Mouse (Mus musculus) kidney, postnatal 0 days (tissue): ENCODE measurements around the gene Cd63. TPM values are rescaled to one million over a fixed set of nuclear protein-coding genes. Genes with fewer than 3 reads are reported as not detected.

Experiments
- ATAC-seq: fragments of 200-750 bp; cut with Nextera tagmentation; replicated peaks from 2 replicates; pipeline ENCODE4 v1.8.0; 2017; ENCODE audit warnings: low read depth, moderate number of reproducible peaks, moderate TSS enrichment, moderate library complexity; ENCODE audit not compliant: low FRiP score
- DNase-seq: peaks from one replicate; pipeline ENCODE4 v3.0.0-alpha.2; 2016; ENCODE audit warnings: low spot score
- H3K27ac ChIP-seq: fragments of 300-500 bp; sonication (generic); 2 replicates; pipeline ENCODE4 v1.5.1; 2014; ENCODE audit warnings: mild to moderate bottlenecking
- H3K27me3 ChIP-seq: fragments of 300-500 bp; sonication (generic); 2 replicates; pipeline ENCODE4 v1.6.1; 2014; ENCODE audit warnings: low read length, mixed read lengths; ENCODE audit not compliant: insufficient read depth
- H3K36me3 ChIP-seq: fragments of 300-500 bp; sonication (generic); 2 replicates; pipeline ENCODE4 v1.6.1; 2014; ENCODE audit warnings: low read length, mixed read lengths; ENCODE audit not compliant: insufficient read depth
- H3K4me1 ChIP-seq: fragments of 300-500 bp; sonication (generic); replicated peaks from 2 replicates; pipeline ENCODE4 v1.6.1; 2014; ENCODE audit warnings: antibody characterized with exemption, low read length, mixed read lengths; ENCODE audit not compliant: insufficient read depth
- H3K4me2 ChIP-seq: fragments of 300-500 bp; sonication (generic); 2 replicates; pipeline ENCODE4 v1.6.1; 2014; ENCODE audit warnings: mild to moderate bottlenecking, low read length, moderate library complexity, mixed read lengths
- H3K4me3 ChIP-seq: fragments of 300-500 bp; sonication (generic); replicated peaks from 2 replicates; pipeline ENCODE4 v1.5.1; 2014; ENCODE audit warnings: low read depth, low read length
- H3K9ac ChIP-seq: fragments of 300-500 bp; sonication (generic); 2 replicates; pipeline ENCODE4 v1.6.1; 2014; ENCODE audit warnings: low read depth, low read length
- H3K9me3 ChIP-seq: fragments of 300-500 bp; sonication (generic); replicated peaks from 2 replicates; pipeline ENCODE4 v1.6.1; 2016; ENCODE audit warnings: low read length, inconsistent platforms, mixed read lengths
- CTCF ChIP-seq: IDR thresholded peaks from 2 replicates; pipeline ENCODE4 v1.5.1; 2016; ENCODE audit warnings: antibody characterized with exemption, low read depth, mild to moderate bottlenecking, moderate library complexity
- WGBS: fragments of 180-500 bp; shearing (Covaris S2); extraction: QIAGEN DNeasy Blood & Tissue Kit; methylation state at CpG from one replicate; pipeline ENCODE4 v1.1.7; 2014; 5-methylcytosine and 5-hydroxymethylcytosine counted together
- polyA plus RNA-seq: library from polyadenylated mRNA; unstranded; fragments of >200 nt; fragmentation: Nextera tagmentation; extraction: Ambion mirVana; gene quantifications from 2 replicates; pipeline ENCODE4 v1.2.1, GENCODE M21; 2015

Gene Cd63
- polyA plus RNA-seq, 1 experiment from 2014 or later, result 1,350 TPM

DNA sequence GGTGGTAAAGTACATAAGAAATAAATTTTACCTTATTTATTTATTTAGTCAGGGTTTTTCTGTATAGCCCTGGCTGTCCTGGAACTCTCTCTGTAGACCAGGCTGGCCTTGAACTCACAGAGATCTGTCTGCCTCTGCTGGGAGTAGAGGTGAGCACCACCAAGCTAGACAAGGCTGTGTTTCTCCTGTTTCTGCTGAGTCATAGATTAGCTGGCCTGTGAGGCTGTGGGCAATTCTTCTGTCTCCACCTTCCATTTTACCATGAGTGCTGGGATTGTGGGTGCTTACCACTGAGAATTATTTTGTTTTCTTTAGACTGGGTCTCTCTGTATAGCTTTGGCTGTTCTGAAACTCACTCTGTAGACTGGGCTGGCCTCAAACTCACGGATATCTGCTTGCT, 620 bp downstream of the Cd63 start:
- peaks cover under 1% of the 10 kb centered on the region; the same call in 1 of the 2 replicates for H3K4me1 ChIP-seq

DNA sequence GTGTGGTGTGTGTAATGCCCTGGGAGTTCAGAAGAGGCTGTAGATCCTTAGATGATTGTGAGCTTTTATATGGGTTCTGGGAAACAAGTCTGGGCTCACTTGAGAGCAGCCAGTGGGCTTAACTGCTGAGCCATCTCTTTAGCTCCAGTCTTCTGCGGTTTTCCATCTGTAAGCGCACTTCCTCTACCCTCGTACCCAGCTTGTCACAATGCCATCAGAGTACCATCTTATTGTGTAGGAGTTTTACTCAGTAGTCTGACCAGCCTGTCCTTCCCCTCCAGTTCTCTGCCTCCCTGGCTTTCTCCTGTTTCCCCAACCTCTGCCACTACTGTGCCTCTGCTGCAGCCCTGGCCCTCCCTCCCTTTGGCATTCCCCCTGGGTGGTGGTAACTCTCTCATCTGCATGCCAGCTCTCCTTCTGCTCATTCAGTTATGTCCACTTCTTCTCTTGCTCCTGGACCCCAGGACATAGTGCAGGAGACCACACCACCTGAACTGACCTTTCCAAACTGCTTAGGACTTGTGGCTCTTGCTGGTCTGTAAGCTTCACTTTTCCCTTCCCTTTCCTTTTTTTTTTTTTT, 1.7 kb downstream of the Cd63 start:
- H3K4me3 ChIP-seq, result no peak overlapping the region
- DNase-seq (no peak), ATAC-seq (0 out of 2 replicates have a peak, but pooled peaks have one; percentile 26)
- no peak overlapping the region for H3K9ac ChIP-seq
- no peaks in the 10 kb centered on the region; the same call in 1 of the 2 replicates for H3K4me1 ChIP-seq
- H3K4me2 ChIP-seq, result no peak overlapping the region
- peak overlapping the region; percentile 1; the same call in 1 of the 2 replicates for H3K27ac ChIP-seq
- no peak for TF ChIP-seq CTCF
- WGBS, result 85% methylated on average over 3 of the region's 3 CpGs
- no peaks in the 10 kb centered on the region for H3K27me3 ChIP-seq
- no peaks in the 10 kb centered on the region for H3K36me3 ChIP-seq
- no peaks in the 10 kb centered on the region for H3K9me3 ChIP-seq

More for the DNA sequence above, 620 bp downstream of the Cd63 start:
- ATAC-seq, result no peak
- no peak for DNase-seq
- H3K27me3 ChIP-seq, result no peaks in the 10 kb centered on the region
- WGBS, result 85% methylated on average over 1 of the region's 1 CpGs
- no peaks in the 10 kb centered on the region for H3K36me3 ChIP-seq
- no peak overlapping the region for H3K9ac ChIP-seq
- H3K27ac ChIP-seq, result no peak overlapping the region
- H3K9me3 ChIP-seq, result no peaks in the 10 kb centered on the region
- no peak overlapping the region for H3K4me3 ChIP-seq
- no peak overlapping the region for H3K4me2 ChIP-seq
- no peak for TF ChIP-seq CTCF

DNA sequence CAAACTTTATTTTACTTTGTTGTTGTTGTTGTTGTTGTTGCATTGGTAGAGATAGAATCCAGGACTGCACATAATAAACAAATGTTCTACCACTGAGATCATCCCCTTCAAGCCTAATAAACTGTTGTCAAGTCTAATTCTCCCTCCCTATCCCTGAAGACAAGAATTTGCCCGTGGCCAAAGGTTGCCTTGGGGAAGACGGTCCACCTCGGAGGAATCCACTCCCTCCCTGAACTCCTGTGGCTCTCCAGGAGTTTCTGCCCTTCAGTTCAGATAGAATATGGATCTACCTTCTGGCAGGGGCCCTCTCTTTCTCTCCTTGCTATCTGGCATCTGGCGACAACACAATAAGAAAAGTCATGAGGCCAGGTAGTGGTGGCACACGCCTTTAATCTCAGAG, 4.0 kb downstream of the Cd63 start:
- Histone ChIP-seq H3K9ac (no peak overlapping the region), H3K36me3 (no peaks in the 10 kb centered on the region), H3K4me1 (peaks cover 6% of the 10 kb centered on the region), H3K4me2 (no peak overlapping the region), H3K9me3 (no peaks in the 10 kb centered on the region), H3K27ac (no peak overlapping the region), H3K4me3 (no peak overlapping the region), H3K27me3 (no peaks in the 10 kb centered on the region)
- no peak for TF ChIP-seq CTCF
- no peak for DNase-seq
- ATAC-seq, result no peak
- 70% methylated on average over 5 of the region's 5 CpGs for WGBS

DNA sequence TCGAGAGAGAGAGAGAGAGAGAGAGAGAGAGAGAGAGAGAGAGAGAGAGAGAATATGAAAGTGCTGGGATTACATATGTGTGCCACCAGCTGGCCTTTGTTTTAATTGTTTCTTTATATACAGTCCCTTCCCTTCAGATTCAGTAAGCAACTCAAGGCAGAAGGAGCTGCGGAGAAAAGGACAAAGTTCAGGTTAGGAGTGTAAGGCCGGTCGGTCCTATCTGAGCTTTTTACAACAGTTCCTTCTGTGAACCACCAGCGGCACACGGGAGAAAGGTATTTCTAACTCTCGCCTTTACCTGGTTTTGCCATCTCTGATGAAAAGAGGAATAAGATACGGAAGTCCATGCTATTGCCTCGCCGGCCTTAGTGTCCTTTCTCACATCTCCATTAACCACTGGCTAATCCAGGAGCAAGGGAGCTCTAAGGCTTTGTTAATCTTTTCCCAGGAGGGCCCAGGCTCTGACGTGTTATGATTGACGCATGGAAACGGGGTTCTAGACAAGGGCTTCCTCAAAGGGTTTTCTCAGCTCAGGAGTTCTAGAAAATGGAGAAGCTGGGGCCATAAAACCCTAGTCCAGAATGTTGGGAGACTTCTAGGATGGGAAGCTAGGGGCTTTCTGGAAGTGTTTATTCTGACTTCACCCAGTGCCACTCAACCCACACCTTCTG, 8.1 kb downstream of the Cd63 start:
- H3K36me3 ChIP-seq, result peaks cover 6% of the 10 kb centered on the region; the same call in 1 of the 2 replicates
- DNase-seq (peak; percentile 39), ATAC-seq (peak; percentile 8)
- H3K9ac ChIP-seq, result peak overlapping the region; percentile 97
- H3K27ac ChIP-seq, result peak overlapping the region; percentile 97
- no peak for TF ChIP-seq CTCF
- no peaks in the 10 kb centered on the region for H3K27me3 ChIP-seq
- peaks cover 12% of the 10 kb centered on the region for H3K4me1 ChIP-seq
- H3K4me2 ChIP-seq, result peak overlapping the region; percentile 67
- H3K4me3 ChIP-seq, result peak overlapping the region; percentile 91
- no peaks in the 10 kb centered on the region for H3K9me3 ChIP-seq
- 46% methylated on average over 13 of the region's 13 CpGs for WGBS

DNA sequence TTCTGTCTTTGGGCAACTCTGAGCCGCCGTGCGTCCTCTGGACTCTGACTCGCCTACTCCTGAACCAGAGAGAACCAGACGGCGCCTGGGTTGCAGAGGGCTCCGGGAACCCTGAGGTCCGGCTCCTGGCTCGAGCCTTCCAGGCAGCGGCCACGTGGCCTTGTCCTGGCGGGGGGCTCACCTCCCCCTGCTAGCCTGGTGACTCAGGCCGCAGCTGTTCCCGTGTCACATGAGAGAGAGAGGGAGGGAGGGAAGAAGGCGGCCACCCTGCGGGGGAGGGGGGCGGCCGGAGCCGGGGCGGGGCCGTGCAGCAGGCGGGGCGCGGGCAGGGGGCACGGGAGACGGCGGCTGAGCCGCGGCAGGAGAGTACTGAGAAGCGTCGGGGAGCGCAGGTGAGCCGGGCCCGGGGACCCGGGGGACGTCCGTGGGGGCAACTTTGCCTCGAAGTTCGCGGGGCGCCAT, 8.8 kb downstream of the Cd63 start:
- peak; percentile 95 for DNase-seq
- ATAC-seq, result peak; percentile 89
- no peak for TF ChIP-seq CTCF
- 1% methylated on average over 39 of the region's 41 CpGs for WGBS
- Histone ChIP-seq H3K36me3 (peaks cover 12% of the 10 kb centered on the region; the same call in 1 of the 2 replicates), H3K4me3 (peak overlapping the region; percentile 91), H3K9me3 (no peaks in the 10 kb centered on the region), H3K4me1 (peaks cover 12% of the 10 kb centered on the region), H3K27ac (peak overlapping the region; percentile 97), H3K27me3 (no peaks in the 10 kb centered on the region), H3K4me2 (peak overlapping the region; percentile 67), H3K9ac (peak overlapping the region; percentile 97)

DNA sequence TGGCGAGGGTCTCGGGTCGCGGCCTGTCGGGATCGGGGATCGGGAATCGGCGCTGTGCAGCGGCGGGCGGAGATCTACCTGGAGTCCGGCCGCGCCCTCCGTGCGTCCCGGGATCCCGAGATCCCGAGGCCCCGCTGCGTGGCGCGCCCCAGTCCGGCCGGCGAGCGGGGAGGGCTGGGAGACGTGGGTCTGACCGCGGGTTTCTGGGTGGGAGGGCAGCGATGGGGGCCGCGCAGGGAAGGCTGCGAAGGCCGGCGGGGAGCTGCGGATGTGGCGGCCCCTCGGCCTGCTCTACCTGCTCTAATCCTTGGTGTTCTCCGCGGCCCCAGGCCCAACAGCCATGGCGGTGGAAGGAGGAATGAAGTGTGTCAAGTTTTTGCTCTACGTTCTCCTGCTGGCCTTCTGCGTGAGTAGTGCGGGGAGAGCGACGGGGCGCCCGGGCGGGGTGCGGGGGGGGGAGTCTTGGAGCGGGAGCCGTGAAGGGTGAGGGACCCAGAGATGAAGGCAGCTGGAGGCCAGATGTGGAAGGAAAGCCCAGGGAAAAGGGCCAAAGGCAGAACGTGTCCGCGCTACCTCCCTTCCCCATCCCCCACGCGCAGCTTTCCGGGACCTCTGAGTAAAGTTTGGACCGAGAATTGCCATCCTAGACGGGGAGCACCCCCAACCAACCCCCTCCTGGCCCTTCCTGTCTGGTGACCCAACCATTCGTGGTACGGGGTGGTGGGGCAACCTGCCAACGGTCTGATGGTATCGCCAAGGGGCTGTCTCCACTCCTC, 9.5 kb downstream of the Cd63 start:
- ATAC-seq (peak; percentile 29), DNase-seq (peak; percentile 63)
- peak overlapping the region; percentile 97 for H3K9ac ChIP-seq
- 2% methylated on average over 55 of the region's 66 CpGs for WGBS
- H3K27ac ChIP-seq, result peak overlapping the region; percentile 97
- H3K9me3 ChIP-seq, result no peaks in the 10 kb centered on the region
- H3K36me3 ChIP-seq, result peaks cover 14% of the 10 kb centered on the region; the same call in 1 of the 2 replicates
- TF ChIP-seq CTCF, result no peak
- H3K4me1 ChIP-seq, result peaks cover 12% of the 10 kb centered on the region
- H3K4me2 ChIP-seq, result peak overlapping the region; percentile 67
- peak overlapping the region; percentile 91 for H3K4me3 ChIP-seq
- no peaks in the 10 kb centered on the region for H3K27me3 ChIP-seq
